Mouse (Mus musculus): ENCODE data around the gene Dnah7b.
A peak's percentile ranks its signal among the peaks of the same experiment; 100 is the strongest.
"Not testable (repeated sequence)": the region's sequence is repeated elsewhere in the genome, so short reads cannot be mapped to it uniquely, and the experiment has no call there.

The Dnah7b gene

GRCm38 (mm10) chr1:46066015-46066414 is at the start of gene Dnah7b:
TSS of gene Dnah7b (plus strand) at chr1:46066315.
- no peak for DNase-seq (ENCODE audit: low spot score in 2 of 2)

GRCm38 (mm10) chr1:46018382-46018977 is 47.6 kb upstream of the Dnah7b start:
- no peak for DNase-seq (ENCODE audit: low spot score in 2 of 2)

GRCm38 (mm10) chr1:46022262-46022661 is 43.9 kb upstream of the Dnah7b start:
- no peak for DNase-seq (ENCODE audit: low spot score in 2 of 2)

GRCm38 (mm10) chr1:46031993-46032555 is 34.0 kb upstream of the Dnah7b start:
- DNase-seq (ENCODE audit: low spot score in 2 of 2): no peak

GRCm38 (mm10) chr1:46048188-46048587 is 17.9 kb upstream of the Dnah7b start:
- no peak for DNase-seq (ENCODE audit: low spot score in 2 of 2)

DNA sequence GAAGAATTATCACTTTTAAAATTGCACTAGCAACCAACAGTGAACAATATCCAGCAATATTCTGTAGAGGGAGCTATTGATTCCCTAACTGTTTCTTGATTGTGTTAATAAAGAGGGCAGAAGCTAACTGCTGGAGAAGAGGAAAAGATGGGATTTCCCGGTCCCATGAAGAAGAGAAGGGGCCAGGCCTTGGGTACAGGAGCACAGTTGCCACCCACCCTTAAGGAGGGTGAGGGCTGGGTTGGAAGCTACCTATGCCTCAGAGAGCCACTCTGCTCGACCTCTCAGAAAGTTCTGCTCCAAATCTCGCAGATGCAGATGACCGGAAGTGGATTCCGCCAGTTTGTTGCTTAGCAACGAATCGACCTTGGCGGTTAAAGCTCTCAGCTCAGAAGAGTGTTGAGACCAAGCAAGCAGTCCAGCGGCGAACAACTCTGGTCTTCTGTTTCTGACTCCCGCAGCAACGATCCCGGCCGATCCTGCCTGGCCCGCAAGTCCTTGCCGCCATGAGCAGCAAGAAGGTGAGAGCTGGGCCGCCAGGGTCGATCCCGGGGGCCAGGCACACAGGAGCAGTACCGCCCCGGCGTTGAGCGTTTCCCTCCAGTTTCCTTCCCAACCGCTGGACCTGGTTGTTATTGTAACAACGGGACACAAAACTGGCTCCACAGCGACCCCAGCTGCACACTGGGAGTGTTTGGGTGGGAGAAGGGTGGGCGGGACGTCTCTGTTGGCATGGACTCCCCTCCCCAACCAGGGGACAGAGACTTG is 553 bp downstream of the Dnah7b start:
- DNase-seq (ENCODE audit: low spot score in 2 of 2): peak in 1 of 2 experiments; percentile 1

DNA sequence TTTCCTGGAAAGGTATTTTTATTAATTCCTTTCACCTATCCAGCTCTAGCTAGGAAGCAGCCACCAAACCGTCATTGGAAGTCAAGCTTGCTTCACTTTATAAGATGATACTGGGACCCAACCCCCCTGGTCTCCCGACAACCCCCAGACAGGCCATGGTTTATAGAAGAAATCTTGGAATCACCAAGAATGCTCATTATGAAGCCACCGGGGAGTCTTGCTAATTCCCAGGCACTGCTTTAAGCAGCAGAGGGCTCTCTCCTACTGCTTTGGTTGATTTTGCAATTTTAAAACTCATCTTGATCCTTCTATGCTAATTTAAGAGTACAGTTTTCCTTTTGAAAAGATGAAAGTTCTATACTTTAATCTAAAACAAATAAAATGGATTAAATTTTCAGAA is 2.7 kb downstream of the Dnah7b start:
- not testable (repeated sequence) for DNase-seq (ENCODE audit: low spot score in 2 of 2)

GRCm38 (mm10) chr1:46077891-46078290 is 11.8 kb downstream of the Dnah7b start:
- no peak for DNase-seq (ENCODE audit: low spot score in 2 of 2)

GRCm38 (mm10) chr1:46100484-46100883 is 34.4 kb downstream of the Dnah7b start:
- DNase-seq (ENCODE audit: low spot score in 2 of 2): no peak

- not testable (repeated sequence) for DNase-seq (ENCODE audit: low spot score in 2 of 2)
These were observed 46.5 kb downstream of the Dnah7b start for GRCm38 (mm10) chr1:46112606-46113005.

DNA sequence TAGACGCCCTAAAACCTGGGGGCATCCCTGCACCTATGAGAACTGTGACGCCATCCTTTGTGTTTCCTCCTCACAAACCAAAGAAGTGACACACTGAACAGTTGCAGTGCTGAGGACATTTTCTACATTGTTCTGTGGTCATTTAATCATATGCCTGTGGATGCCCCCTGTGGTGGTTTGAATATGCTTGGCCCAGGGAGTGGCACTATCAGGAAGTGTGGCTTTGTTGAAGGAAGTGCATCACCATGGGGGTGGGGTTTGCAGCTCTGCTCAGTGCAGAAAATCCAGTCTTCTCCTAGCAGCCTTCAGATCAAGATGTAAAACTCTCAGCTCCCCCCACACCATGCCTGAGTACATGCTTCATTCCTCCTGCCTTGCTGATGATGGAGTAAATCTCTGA is 51.1 kb downstream of the Dnah7b start:
- DNase-seq (ENCODE audit: low spot score in 2 of 2): not testable (repeated sequence)

DNA sequence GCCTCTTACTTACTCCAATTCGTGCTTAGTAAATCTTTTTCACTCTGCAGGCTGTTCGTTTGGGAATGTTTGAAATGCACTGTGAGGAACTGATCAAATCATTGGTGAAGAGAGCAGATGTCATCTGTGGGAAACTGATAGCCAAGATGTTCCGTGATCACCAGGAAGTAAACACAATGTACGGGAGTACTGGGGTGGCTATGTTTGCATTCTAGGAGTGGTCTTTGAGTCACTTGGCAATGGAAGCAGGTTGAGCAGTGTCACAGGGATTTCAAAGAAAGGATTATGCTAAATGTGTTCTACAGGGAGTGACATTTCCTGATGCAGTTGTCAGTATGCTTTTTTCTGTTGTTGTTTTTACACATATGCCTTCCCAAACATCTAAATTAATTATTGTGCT is 61.9 kb downstream of the Dnah7b start:
- no peak for DNase-seq (ENCODE audit: low spot score in 2 of 2)

DNA sequence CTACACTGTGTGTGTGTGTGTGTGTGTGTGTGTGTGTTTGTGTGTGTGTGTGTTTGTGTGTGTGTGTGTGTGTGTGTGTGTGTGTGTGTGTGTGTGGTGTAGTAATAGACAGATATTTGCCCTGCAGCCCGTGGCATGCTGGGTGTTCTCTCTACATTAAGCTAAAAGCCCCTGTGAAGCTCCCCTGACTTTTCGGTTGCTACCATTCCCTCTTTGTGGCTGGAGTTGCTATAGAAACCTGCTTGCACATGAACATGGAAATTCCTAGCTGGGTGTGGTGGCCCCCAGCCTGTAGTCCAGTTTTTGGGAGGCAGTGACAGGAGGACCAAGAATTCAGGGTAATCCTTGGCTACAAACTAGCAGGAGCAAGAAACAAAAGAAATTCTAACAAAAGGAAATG is 130.7 kb downstream of the Dnah7b start:
- DNase-seq (ENCODE audit: low spot score in 2 of 2): not testable (repeated sequence)

DNA sequence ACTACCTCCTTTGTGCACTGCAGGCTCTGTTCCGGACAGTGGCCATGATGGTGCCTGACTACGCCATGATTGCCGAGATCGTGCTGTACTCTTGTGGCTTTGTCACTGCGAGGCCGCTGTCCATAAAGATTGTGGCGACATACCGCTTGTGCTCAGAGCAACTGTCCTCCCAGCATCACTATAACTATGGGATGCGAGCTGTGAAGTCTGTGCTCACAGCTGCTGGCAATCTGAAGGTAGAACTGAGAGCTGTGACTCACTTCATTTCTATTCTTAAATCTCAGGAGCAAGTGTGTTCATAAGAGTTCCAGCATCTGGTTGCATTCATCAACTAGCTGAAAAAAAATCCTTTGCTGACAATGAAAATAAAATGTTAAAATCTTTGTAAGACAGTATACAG is 135.1 kb downstream of the Dnah7b start:
- not testable (repeated sequence) for DNase-seq (ENCODE audit: low spot score in 2 of 2)

DNA sequence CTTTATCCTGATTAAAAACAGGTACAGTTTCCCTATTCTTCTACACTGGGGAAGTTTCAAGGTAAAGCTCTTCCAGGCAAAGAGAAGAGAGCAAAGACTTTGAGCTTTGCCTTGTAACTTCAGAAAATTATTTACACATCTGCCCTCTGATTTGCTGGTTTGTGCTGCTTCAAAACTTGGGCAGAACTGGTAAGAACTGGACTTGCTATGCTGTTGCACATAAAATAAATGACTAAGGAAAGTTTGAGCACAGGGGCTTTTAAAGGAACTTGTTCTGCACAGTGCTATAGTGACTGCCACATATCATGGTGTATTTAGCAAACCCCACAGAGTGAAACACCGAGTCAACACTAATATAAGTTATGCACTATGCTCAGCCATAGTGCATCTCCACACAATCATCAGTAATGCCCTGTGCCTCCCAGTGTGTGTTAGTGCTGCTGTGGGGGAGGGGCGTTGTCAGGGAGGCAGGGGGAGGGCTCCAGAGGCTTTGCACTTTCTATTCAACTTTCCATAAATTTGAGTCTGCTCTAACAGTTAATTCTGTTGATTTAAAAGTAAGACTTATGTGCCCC is 144.0 kb downstream of the Dnah7b start:
- DNase-seq (ENCODE audit: low spot score in 2 of 2): not testable (repeated sequence)

- not testable (repeated sequence) for DNase-seq (ENCODE audit: low spot score in 2 of 2)
These were observed 156.6 kb downstream of the Dnah7b start for GRCm38 (mm10) chr1:46222704-46223103.

DNA sequence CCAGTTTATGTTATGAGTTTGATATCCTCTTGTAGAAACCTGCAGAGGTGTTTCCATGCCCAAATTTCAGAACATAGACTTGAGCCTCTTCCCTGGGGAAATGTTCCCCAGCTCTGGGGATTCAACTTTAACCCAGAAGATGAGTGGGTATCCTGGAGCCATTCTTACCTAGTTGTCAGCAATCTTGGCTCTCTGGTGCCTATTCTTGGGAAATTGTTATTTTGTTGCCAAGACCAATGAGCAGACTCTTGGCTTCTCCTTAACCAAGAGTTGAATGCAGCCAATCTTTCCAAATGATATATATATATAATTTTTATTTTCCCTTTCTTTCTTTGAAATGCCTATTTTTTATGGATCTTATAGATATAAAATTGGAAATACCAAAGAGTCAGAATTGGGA is 160.0 kb downstream of the Dnah7b start:
- DNase-seq (ENCODE audit: low spot score in 2 of 2): not testable (repeated sequence)

- DNase-seq (ENCODE audit: low spot score in 2 of 2): not testable (repeated sequence)
These were observed 202.7 kb downstream of the Dnah7b start for GRCm38 (mm10) chr1:46268841-46269240.

DNA sequence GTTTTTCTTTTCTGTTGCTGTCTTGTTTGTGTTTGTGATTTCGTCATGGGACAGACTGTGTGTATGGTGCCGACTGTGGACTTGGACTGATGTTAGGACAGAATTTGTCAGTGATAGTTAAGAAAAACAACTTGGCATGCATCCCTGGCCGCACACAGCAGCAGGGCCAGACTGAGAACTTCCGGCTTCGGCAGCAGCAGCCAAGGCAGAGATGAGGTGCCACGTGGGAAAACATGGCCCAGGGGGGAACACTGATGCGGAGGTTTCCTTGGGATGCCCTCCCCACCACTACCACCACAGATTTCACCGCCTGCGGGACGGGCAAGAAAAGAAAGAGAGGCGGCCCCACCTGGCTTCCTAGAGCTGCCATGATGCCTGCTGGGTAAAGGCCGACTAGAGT is 205.8 kb downstream of the Dnah7b start:
- DNase-seq (ENCODE audit: low spot score in 2 of 2): no peak

- not testable (repeated sequence) for DNase-seq (ENCODE audit: low spot score in 2 of 2)
These were observed 212.2 kb downstream of the Dnah7b start for GRCm38 (mm10) chr1:46278057-46278910.

DNA sequence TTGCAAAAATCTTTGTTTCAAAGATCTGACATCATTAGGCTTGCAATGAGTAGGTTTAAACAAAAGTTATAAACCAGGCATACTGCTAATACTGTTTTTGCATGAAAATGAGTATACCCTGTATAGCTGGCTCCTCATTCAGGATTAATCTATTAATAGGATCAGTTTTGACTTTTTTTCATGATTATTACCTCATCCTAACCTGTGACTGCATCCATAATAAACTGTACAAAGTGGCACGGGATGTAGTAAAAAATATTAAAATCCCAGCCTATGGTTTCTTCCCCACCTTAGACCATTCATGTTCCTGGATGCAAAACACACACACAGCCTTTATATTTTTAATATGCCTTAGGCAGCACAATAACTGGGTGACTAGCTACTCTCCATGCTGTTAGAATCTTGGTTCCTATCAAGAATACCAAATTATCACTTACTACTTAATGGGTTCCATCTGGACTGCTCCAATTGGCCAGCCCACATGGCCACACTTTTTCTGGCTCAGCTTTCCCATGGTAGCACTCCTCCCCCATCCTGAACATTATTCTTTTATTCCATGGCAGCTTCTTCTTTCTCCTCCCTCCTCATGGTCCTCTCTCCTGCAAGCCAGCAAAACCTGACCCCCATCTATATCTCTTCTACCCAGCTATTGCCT is 212.9 kb downstream of the Dnah7b start:
- DNase-seq (ENCODE audit: low spot score in 2 of 2): not testable (repeated sequence)
